Mouse (Mus musculus) limb, embryonic 12.5 days (tissue): ENCODE measurements around the gene Fbf1. TPM values are rescaled to one million over a fixed set of nuclear protein-coding genes. Genes with fewer than 3 reads are reported as not detected.

Source experiments
- ATAC-seq: fragments of 200-750 bp; cut with Nextera tagmentation; 2 replicates; pipeline ENCODE4 v1.8.0; 2017; ENCODE audit warnings: low read depth, moderate TSS enrichment; ENCODE audit not compliant: insufficient number of reproducible peaks, insufficient read depth, low FRiP score, low TSS enrichment
- H3K27ac ChIP-seq: fragments of 300-500 bp; sonication (generic); 2 replicates; pipeline ENCODE4 v1.5.1; 2016; ENCODE audit warnings: mild to moderate bottlenecking, moderate library complexity
- H3K27me3 ChIP-seq: fragments of 300-500 bp; sonication (generic); 2 replicates; pipeline ENCODE4 v1.6.1; 2016; ENCODE audit warnings: mild to moderate bottlenecking, moderate library complexity
- H3K36me3 ChIP-seq: fragments of 300-500 bp; sonication (generic); 2 replicates; pipeline ENCODE4 v1.6.1; 2016; ENCODE audit warnings: mild to moderate bottlenecking, moderate library complexity
- H3K4me1 ChIP-seq: fragments of 300-500 bp; sonication (generic); replicated peaks from 2 replicates; pipeline ENCODE4 v1.6.1; 2016
- H3K4me2 ChIP-seq: fragments of 300-500 bp; sonication (generic); 2 replicates; pipeline ENCODE4 v1.6.1; 2016; ENCODE audit warnings: mild to moderate bottlenecking, moderate library complexity
- H3K4me3 ChIP-seq: fragments of 300-500 bp; sonication (generic); replicated peaks from 2 replicates; pipeline ENCODE4 v1.5.1; 2016; ENCODE audit warnings: mild to moderate bottlenecking
- H3K9ac ChIP-seq: fragments of 300-500 bp; sonication (generic); replicated peaks from 2 replicates; pipeline ENCODE4 v1.6.1; 2016; ENCODE audit warnings: mild to moderate bottlenecking, moderate library complexity
- H3K9me3 ChIP-seq: fragments of 300-500 bp; sonication (generic); 2 replicates; pipeline ENCODE4 v1.6.1; 2016; ENCODE audit warnings: mild to moderate bottlenecking, moderate library complexity
- WGBS: fragments of 180-500 bp; shearing (Covaris S2); methylation state at CpG from one replicate; pipeline ENCODE4 v1.1.7; 2016; 5-methylcytosine and 5-hydroxymethylcytosine counted together
- polyA plus RNA-seq: library from polyadenylated mRNA; unstranded; fragments of >200 nt; fragmentation: Nextera tagmentation; extraction: Ambion mirVana; gene quantifications from 2 replicates; pipeline ENCODE4 v1.2.1, GENCODE M21; 2016

The Fbf1 gene
- polyA plus RNA-seq, result 54.0 and 60.3 TPM in 2 replicates

GRCm38 (mm10) chr11:116167884-116168439, at the start of gene Fbf1:
TSS of gene Fbf1 (minus strand) at chr11:116168166.
- peak within 1 kb of the TSS; percentile 58 for H3K4me3 ChIP-seq
- H3K9ac ChIP-seq, result peak within 1 kb of the TSS; percentile 87
- peak within 1 kb of the TSS; percentile 92 for H3K27ac ChIP-seq
- H3K36me3 ChIP-seq, result peaks cover 38% of the 10 kb centered on the region
- no peaks in the 10 kb centered on the region for H3K27me3 ChIP-seq
- no peaks in the 10 kb centered on the region for H3K9me3 ChIP-seq
- ATAC-seq, result peak; percentile 97
- H3K4me2 ChIP-seq, result peak within 1 kb of the TSS; percentile 78
- WGBS, result under 1% methylated on average over 40 of the region's 40 CpGs
- peaks cover 12% of the 10 kb centered on the region for H3K4me1 ChIP-seq

DNA sequence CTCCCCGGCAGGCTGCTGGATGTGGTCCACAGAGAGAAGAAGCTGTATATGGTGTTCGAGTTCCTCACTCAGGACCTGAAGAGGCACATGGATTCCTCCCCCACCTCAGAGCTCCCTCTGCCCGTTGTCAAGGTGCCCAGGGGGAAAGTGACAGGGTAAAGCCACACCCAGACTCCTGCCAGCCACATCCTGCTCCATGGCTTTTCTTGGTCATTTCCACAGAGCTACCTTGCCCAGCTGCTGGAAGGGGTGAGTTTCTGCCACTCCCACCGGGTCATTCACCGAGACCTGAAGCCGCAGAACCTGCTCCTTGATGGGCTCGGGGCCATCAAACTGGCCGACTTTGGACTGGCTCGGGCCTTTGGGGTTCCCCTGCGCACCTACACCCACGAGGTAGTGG, 48.6 kb upstream of the Fbf1 start:
- Histone ChIP-seq H3K36me3 (peaks cover 4% of the 10 kb centered on the region; the same call in 1 of the 2 replicates), H3K9me3 (peaks cover 5% of the 10 kb centered on the region; the same call in 1 of the 2 replicates), H3K4me3 (no peak overlapping the region), H3K27me3 (peaks cover 13% of the 10 kb centered on the region), H3K4me1 (peaks cover 14% of the 10 kb centered on the region), H3K4me2 (no peak overlapping the region), H3K9ac (no peak overlapping the region), H3K27ac (no peak overlapping the region)
- 78% methylated on average over 11 of the region's 11 CpGs for WGBS
- ATAC-seq, result no peak

- H3K4me2 ChIP-seq, result no peak overlapping the region
- no peak overlapping the region for H3K9ac ChIP-seq
- no peak overlapping the region for H3K27ac ChIP-seq
- H3K4me1 ChIP-seq, result peaks cover 14% of the 10 kb centered on the region
- H3K27me3 ChIP-seq, result peaks cover 7% of the 10 kb centered on the region
- WGBS, result 86% methylated on average over 6 of the region's 6 CpGs
- ATAC-seq, result no peak
- H3K9me3 ChIP-seq, result no peaks in the 10 kb centered on the region
- H3K36me3 ChIP-seq, result peaks cover 4% of the 10 kb centered on the region; the same call in 1 of the 2 replicates
- no peak overlapping the region for H3K4me3 ChIP-seq
Measured at GRCm38 (mm10) chr11:116215991-116216390, 48.0 kb upstream of the Fbf1 start.

DNA sequence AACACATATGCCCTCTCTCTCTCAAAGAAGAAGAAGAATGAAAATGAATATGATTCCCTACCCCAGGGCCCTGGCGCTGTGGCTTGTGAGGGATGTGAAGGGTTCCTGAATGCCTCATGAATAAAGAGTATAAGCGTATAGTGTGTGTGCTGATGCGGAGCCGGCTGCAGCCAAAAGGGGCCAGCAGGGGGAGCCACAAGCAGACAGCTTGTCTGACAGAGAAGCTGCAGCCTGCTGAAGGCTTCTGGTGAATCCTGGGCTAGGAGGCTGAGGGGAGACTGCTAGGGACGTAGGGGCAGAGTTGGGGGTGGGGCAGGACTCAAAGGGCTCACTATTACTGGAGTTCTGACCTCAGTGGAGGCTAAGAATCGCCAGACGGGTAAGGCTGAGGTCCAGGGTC, 47.2 kb upstream of the Fbf1 start:
- no peaks in the 10 kb centered on the region; the same call in 1 of the 2 replicates for H3K27me3 ChIP-seq
- peaks cover 4% of the 10 kb centered on the region; the same call in 1 of the 2 replicates for H3K36me3 ChIP-seq
- H3K4me2 ChIP-seq, result no peak overlapping the region
- 82% methylated on average over 7 of the region's 7 CpGs for WGBS
- ATAC-seq, result no peak
- no peaks in the 10 kb centered on the region for H3K9me3 ChIP-seq
- no peak overlapping the region for H3K27ac ChIP-seq
- no peak overlapping the region for H3K4me3 ChIP-seq
- peaks cover 14% of the 10 kb centered on the region for H3K4me1 ChIP-seq
- no peak overlapping the region for H3K9ac ChIP-seq

- Histone ChIP-seq H3K27me3 (no peaks in the 10 kb centered on the region), H3K4me3 (no peak overlapping the region), H3K9me3 (no peaks in the 10 kb centered on the region), H3K27ac (no peak overlapping the region), H3K4me2 (no peak overlapping the region), H3K4me1 (peaks cover 7% of the 10 kb centered on the region), H3K36me3 (peaks cover 4% of the 10 kb centered on the region; the same call in 1 of the 2 replicates), H3K9ac (no peak overlapping the region)
- WGBS, result 92% methylated on average over 13 of the region's 13 CpGs
- no peak for ATAC-seq
Measured at GRCm38 (mm10) chr11:116213877-116214510, 46.0 kb upstream of the Fbf1 start.

DNA sequence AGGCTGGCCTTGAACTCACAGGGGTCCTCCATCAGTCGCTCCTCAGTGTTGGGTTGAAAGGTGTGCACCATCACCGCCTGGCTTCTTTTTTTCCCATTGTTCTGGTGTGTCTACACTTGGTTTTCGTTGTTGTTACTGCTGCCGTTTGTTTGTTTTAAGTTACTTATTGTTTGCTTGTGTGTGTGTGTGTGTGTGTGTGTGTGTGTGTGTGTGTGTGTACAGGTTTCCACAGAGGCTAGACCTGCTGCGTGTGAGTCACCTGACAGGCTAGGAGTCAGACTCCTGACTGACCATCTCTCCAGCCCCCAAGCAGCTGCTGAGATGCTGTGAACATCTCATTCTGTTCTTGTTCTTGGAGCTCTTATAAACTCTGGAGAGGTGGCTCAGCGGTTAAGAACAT, 44.9 kb upstream of the Fbf1 start:
- Histone ChIP-seq H3K4me2 (no peak overlapping the region), H3K4me3 (no peak overlapping the region), H3K9ac (no peak overlapping the region), H3K27ac (no peak overlapping the region), H3K9me3 (no peaks in the 10 kb centered on the region), H3K36me3 (peaks cover 4% of the 10 kb centered on the region; the same call in 1 of the 2 replicates), H3K4me1 (no peaks in the 10 kb centered on the region), H3K27me3 (no peaks in the 10 kb centered on the region)
- ATAC-seq, result no peak
- WGBS, result 89% methylated on average over 6 of the region's 6 CpGs

DNA sequence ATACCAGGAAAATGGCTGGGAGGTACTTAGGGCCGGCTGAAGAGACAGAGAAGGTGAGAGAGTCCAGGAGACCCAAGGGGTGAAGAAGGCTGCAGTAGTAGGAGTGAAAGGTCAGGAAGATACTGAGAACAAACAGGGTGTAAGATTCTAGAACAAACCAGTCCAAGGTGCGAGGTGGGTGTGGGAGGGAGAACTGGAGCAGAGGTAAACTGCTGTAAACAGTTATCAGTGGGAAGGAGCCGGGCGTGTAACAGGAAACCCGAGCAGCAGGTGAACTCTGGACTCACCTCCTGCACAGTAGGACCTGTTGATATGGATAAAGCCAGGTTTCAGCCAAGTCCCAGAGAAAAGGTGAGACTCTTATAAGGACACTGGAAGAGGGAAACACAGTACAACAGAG, 42.7 kb upstream of the Fbf1 start:
- Histone ChIP-seq H3K4me2 (no peak overlapping the region), H3K36me3 (peaks cover 24% of the 10 kb centered on the region), H3K27ac (no peak overlapping the region), H3K4me1 (no peaks in the 10 kb centered on the region), H3K4me3 (no peak overlapping the region), H3K9me3 (no peaks in the 10 kb centered on the region), H3K27me3 (no peaks in the 10 kb centered on the region), H3K9ac (no peak overlapping the region)
- ATAC-seq, result no peak
- WGBS, result 68% methylated on average over 5 of the region's 5 CpGs

GRCm38 (mm10) chr11:116209257-116209656, 41.3 kb upstream of the Fbf1 start:
- ATAC-seq, result no peak
- WGBS, result 73% methylated on average over 8 of the region's 8 CpGs

GRCm38 (mm10) chr11:116208660-116209059, 40.7 kb upstream of the Fbf1 start:
- no peaks in the 10 kb centered on the region for H3K9me3 ChIP-seq
- no peak overlapping the region for H3K4me3 ChIP-seq
- ATAC-seq, result no peak
- H3K27me3 ChIP-seq, result no peaks in the 10 kb centered on the region
- H3K9ac ChIP-seq, result no peak overlapping the region
- no peak overlapping the region for H3K27ac ChIP-seq
- H3K4me1 ChIP-seq, result no peaks in the 10 kb centered on the region
- no peak overlapping the region for H3K4me2 ChIP-seq
- WGBS, result 78% methylated on average over 3 of the region's 3 CpGs
- peaks cover 38% of the 10 kb centered on the region for H3K36me3 ChIP-seq

More at GRCm38 (mm10) chr11:116209257-116209656, 41.3 kb upstream of the Fbf1 start:
- Histone ChIP-seq H3K27me3 (no peaks in the 10 kb centered on the region), H3K27ac (no peak overlapping the region), H3K9me3 (no peaks in the 10 kb centered on the region), H3K4me1 (no peaks in the 10 kb centered on the region), H3K9ac (no peak overlapping the region), H3K4me2 (no peak overlapping the region), H3K4me3 (no peak overlapping the region), H3K36me3 (peaks cover 35% of the 10 kb centered on the region)

DNA sequence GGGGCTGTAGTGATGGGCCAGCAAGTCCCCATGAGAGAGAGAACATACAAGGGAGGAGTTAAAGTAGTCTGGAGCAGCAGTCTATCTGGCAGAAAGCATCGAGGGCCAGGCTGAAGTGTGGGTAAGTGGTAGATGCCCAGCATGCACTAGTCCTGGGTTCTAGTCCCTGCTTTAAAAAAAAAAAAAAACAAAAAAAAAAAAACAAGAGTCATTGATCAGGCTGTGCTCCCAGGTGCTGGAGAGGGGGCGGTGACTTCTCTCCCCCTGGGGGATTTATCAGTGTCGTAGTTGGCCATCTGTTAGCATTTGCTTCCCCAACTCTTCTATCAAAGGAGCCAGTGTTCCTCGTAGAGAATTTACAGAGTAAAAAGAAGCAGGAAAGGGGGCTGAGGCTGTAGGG, 38.7 kb upstream of the Fbf1 start:
- ATAC-seq, result no peak
- Histone ChIP-seq H3K27me3 (no peaks in the 10 kb centered on the region), H3K4me2 (no peak overlapping the region), H3K9ac (no peak overlapping the region), H3K4me1 (no peaks in the 10 kb centered on the region), H3K4me3 (no peak overlapping the region), H3K27ac (no peak overlapping the region), H3K36me3 (peaks cover 43% of the 10 kb centered on the region), H3K9me3 (no peaks in the 10 kb centered on the region)
- WGBS, result 68% methylated on average over 4 of the region's 4 CpGs

- H3K36me3 ChIP-seq, result peaks cover 43% of the 10 kb centered on the region
- no peak overlapping the region for H3K27ac ChIP-seq
- no peaks in the 10 kb centered on the region for H3K9me3 ChIP-seq
- H3K4me1 ChIP-seq, result peaks cover 4% of the 10 kb centered on the region
- H3K4me2 ChIP-seq, result no peak overlapping the region
- H3K27me3 ChIP-seq, result no peaks in the 10 kb centered on the region
- no peak overlapping the region for H3K9ac ChIP-seq
- no peak for ATAC-seq
- no peak overlapping the region for H3K4me3 ChIP-seq
- 91% methylated on average over 3 of the region's 3 CpGs for WGBS
Measured at GRCm38 (mm10) chr11:116203150-116203549, 35.2 kb upstream of the Fbf1 start.
